Mouse (Mus musculus): ENCODE measurements around the gene Gabrb2. TPM values are rescaled to one million over a fixed set of nuclear protein-coding genes. Genes with fewer than 3 reads are reported as not detected.

Gene Gabrb2
- polyA plus RNA-seq, 1 experiment from 2014 or later: 32.3 TPM

- H3K36me3 ChIP-seq (ENCODE audit: control insufficient read depth, insufficient read depth): no peaks in the 10 kb centered on the region
- WGBS: 86% methylated on average over 3 of the region's 3 CpGs
- H3K4me2 ChIP-seq (ENCODE audit: low read length): no peak overlapping the region
- no peaks in the 10 kb centered on the region for H3K27me3 ChIP-seq (replicated peaks; ENCODE audit: control insufficient read depth, insufficient read depth, low read length)
- H3K27ac ChIP-seq (ENCODE audit: low read length): no peak overlapping the region
- H3K9ac ChIP-seq (replicated peaks; ENCODE audit: low read depth, low read length): no peak overlapping the region
- H3K4me3 ChIP-seq (replicated peaks; ENCODE audit: low read length): no peak overlapping the region
- ATAC-seq: no peak
- no peaks in the 10 kb centered on the region; the same call in 1 of the 2 replicates for H3K4me1 ChIP-seq (replicated peaks; ENCODE audit: control insufficient read depth, insufficient read depth, low read length)
- no peaks in the 10 kb centered on the region for H3K9me3 ChIP-seq (ENCODE audit: control insufficient read depth, low read length)
Observed at GRCm38 (mm10) chr11:42575146-42575873, 155.8 kb downstream of the Gabrb2 start.

- H3K9me3 ChIP-seq (ENCODE audit: control insufficient read depth, low read length): no peaks in the 10 kb centered on the region
- H3K4me1 ChIP-seq (replicated peaks; ENCODE audit: control insufficient read depth, insufficient read depth, low read length): no peaks in the 10 kb centered on the region; the same call in 1 of the 2 replicates
- H3K4me2 ChIP-seq (ENCODE audit: low read length): no peak overlapping the region
- H3K27ac ChIP-seq (ENCODE audit: low read length): no peak overlapping the region
- no peak for ATAC-seq
- no peaks in the 10 kb centered on the region for H3K36me3 ChIP-seq (ENCODE audit: control insufficient read depth, insufficient read depth)
- H3K4me3 ChIP-seq (replicated peaks; ENCODE audit: low read length): no peak overlapping the region
- no peaks in the 10 kb centered on the region for H3K27me3 ChIP-seq (replicated peaks; ENCODE audit: control insufficient read depth, insufficient read depth, low read length)
- WGBS: 23% methylated on average over 6 of the region's 6 CpGs
- no peak overlapping the region for H3K9ac ChIP-seq (replicated peaks; ENCODE audit: low read depth, low read length)
Observed at GRCm38 (mm10) chr11:42579804-42580203, 160.2 kb downstream of the Gabrb2 start.

- no peaks in the 10 kb centered on the region for H3K9me3 ChIP-seq (ENCODE audit: control insufficient read depth, low read length)
- no peak overlapping the region for H3K27ac ChIP-seq (ENCODE audit: low read length)
- H3K4me2 ChIP-seq (ENCODE audit: low read length): no peak overlapping the region
- no peak for ATAC-seq
- H3K27me3 ChIP-seq (replicated peaks; ENCODE audit: control insufficient read depth, insufficient read depth, low read length): no peaks in the 10 kb centered on the region
- no peaks in the 10 kb centered on the region; the same call in 1 of the 2 replicates for H3K4me1 ChIP-seq (replicated peaks; ENCODE audit: control insufficient read depth, insufficient read depth, low read length)
- WGBS: 85% methylated on average over 4 of the region's 4 CpGs
- H3K4me3 ChIP-seq (replicated peaks; ENCODE audit: low read length): no peak overlapping the region
- no peak overlapping the region for H3K9ac ChIP-seq (replicated peaks; ENCODE audit: low read depth, low read length)
- H3K36me3 ChIP-seq (ENCODE audit: control insufficient read depth, insufficient read depth): no peaks in the 10 kb centered on the region
Observed at GRCm38 (mm10) chr11:42581123-42581522, 161.6 kb downstream of the Gabrb2 start.

- Histone ChIP-seq H3K4me2 (ENCODE audit: low read length) (no peak overlapping the region), H3K4me3 (replicated peaks; ENCODE audit: low read length) (no peak overlapping the region), H3K9me3 (ENCODE audit: control insufficient read depth, low read length) (no peaks in the 10 kb centered on the region), H3K27me3 (replicated peaks; ENCODE audit: control insufficient read depth, insufficient read depth, low read length) (no peaks in the 10 kb centered on the region), H3K4me1 (replicated peaks; ENCODE audit: control insufficient read depth, insufficient read depth, low read length) (no peaks in the 10 kb centered on the region; the same call in 1 of the 2 replicates), H3K36me3 (ENCODE audit: control insufficient read depth, insufficient read depth) (no peaks in the 10 kb centered on the region), H3K9ac (replicated peaks; ENCODE audit: low read depth, low read length) (no peak overlapping the region), H3K27ac (ENCODE audit: low read length) (no peak overlapping the region)
- no peak for ATAC-seq
Observed at GRCm38 (mm10) chr11:42581753-42582152, 162.2 kb downstream of the Gabrb2 start.

- WGBS: 82% methylated on average over 3 of the region's 3 CpGs
Observed at GRCm38 (mm10) chr11:42592418-42592817, 172.9 kb downstream of the Gabrb2 start.

GRCm38 (mm10) chr11:42606225-42606624, 186.7 kb downstream of the Gabrb2 start:
- no peaks in the 10 kb centered on the region for H3K4me1 ChIP-seq (replicated peaks; ENCODE audit: control insufficient read depth, insufficient read depth, low read length)
- ATAC-seq: no peak
- H3K4me2 ChIP-seq (ENCODE audit: low read length): no peak overlapping the region
- H3K27me3 ChIP-seq (replicated peaks; ENCODE audit: control insufficient read depth, insufficient read depth, low read length): no peaks in the 10 kb centered on the region
- WGBS: 14% methylated on average over 1 of the region's 1 CpGs
- H3K9me3 ChIP-seq (ENCODE audit: control insufficient read depth, low read length): no peaks in the 10 kb centered on the region
- H3K4me3 ChIP-seq (replicated peaks; ENCODE audit: low read length): no peak overlapping the region
- H3K36me3 ChIP-seq (ENCODE audit: control insufficient read depth, insufficient read depth): no peaks in the 10 kb centered on the region
- H3K9ac ChIP-seq (replicated peaks; ENCODE audit: low read depth, low read length): no peak overlapping the region
- H3K27ac ChIP-seq (ENCODE audit: low read length): no peak overlapping the region

More at GRCm38 (mm10) chr11:42592418-42592817, 172.9 kb downstream of the Gabrb2 start:
- Histone ChIP-seq H3K36me3 (ENCODE audit: control insufficient read depth, insufficient read depth) (no peaks in the 10 kb centered on the region), H3K9ac (replicated peaks; ENCODE audit: low read depth, low read length) (no peak overlapping the region), H3K4me2 (ENCODE audit: low read length) (no peak overlapping the region), H3K9me3 (ENCODE audit: control insufficient read depth, low read length) (no peaks in the 10 kb centered on the region), H3K27me3 (replicated peaks; ENCODE audit: control insufficient read depth, insufficient read depth, low read length) (no peaks in the 10 kb centered on the region), H3K4me3 (replicated peaks; ENCODE audit: low read length) (no peak overlapping the region), H3K4me1 (replicated peaks; ENCODE audit: control insufficient read depth, insufficient read depth, low read length) (no peaks in the 10 kb centered on the region), H3K27ac (ENCODE audit: low read length) (no peak overlapping the region)
- ATAC-seq: no peak

GRCm38 (mm10) chr11:42609128-42609763, 189.7 kb downstream of the Gabrb2 start:
- Histone ChIP-seq H3K27ac (ENCODE audit: low read length) (no peak overlapping the region), H3K9me3 (ENCODE audit: control insufficient read depth, low read length) (no peaks in the 10 kb centered on the region), H3K4me1 (replicated peaks; ENCODE audit: control insufficient read depth, insufficient read depth, low read length) (no peaks in the 10 kb centered on the region), H3K4me2 (ENCODE audit: low read length) (no peak overlapping the region), H3K36me3 (ENCODE audit: control insufficient read depth, insufficient read depth) (no peaks in the 10 kb centered on the region), H3K27me3 (replicated peaks; ENCODE audit: control insufficient read depth, insufficient read depth, low read length) (no peaks in the 10 kb centered on the region), H3K4me3 (replicated peaks; ENCODE audit: low read length) (no peak overlapping the region), H3K9ac (replicated peaks; ENCODE audit: low read depth, low read length) (no peak overlapping the region)
- no peak for ATAC-seq
- 94% methylated on average over 3 of the region's 3 CpGs for WGBS

GRCm38 (mm10) chr11:42618195-42618594, 198.6 kb downstream of the Gabrb2 start:
- no peaks in the 10 kb centered on the region for H3K36me3 ChIP-seq (ENCODE audit: control insufficient read depth, insufficient read depth)
- H3K4me1 ChIP-seq (replicated peaks; ENCODE audit: control insufficient read depth, insufficient read depth, low read length): no peaks in the 10 kb centered on the region
- H3K4me2 ChIP-seq (ENCODE audit: low read length): no peak overlapping the region
- no peaks in the 10 kb centered on the region for H3K27me3 ChIP-seq (replicated peaks; ENCODE audit: control insufficient read depth, insufficient read depth, low read length)
- no peak overlapping the region for H3K27ac ChIP-seq (ENCODE audit: low read length)
- whole genome bisulfite sequencing: 66% methylated on average over 2 of the region's 2 CpGs
- ATAC-seq: no peak
- no peak overlapping the region for H3K9ac ChIP-seq (replicated peaks; ENCODE audit: low read depth, low read length)
- H3K9me3 ChIP-seq (ENCODE audit: control insufficient read depth, low read length): no peaks in the 10 kb centered on the region
- no peak overlapping the region for H3K4me3 ChIP-seq (replicated peaks; ENCODE audit: low read length)

- no peaks in the 10 kb centered on the region for H3K27me3 ChIP-seq (replicated peaks; ENCODE audit: control insufficient read depth, insufficient read depth, low read length)
- H3K36me3 ChIP-seq (ENCODE audit: control insufficient read depth, insufficient read depth): no peaks in the 10 kb centered on the region
- no peak overlapping the region for H3K4me2 ChIP-seq (ENCODE audit: low read length)
- no peak overlapping the region for H3K9ac ChIP-seq (replicated peaks; ENCODE audit: low read depth, low read length)
- WGBS: 72% methylated on average over 4 of the region's 4 CpGs
- H3K27ac ChIP-seq (ENCODE audit: low read length): no peak overlapping the region
- no peaks in the 10 kb centered on the region for H3K4me1 ChIP-seq (replicated peaks; ENCODE audit: control insufficient read depth, insufficient read depth, low read length)
- H3K4me3 ChIP-seq (replicated peaks; ENCODE audit: low read length): no peak overlapping the region
- no peaks in the 10 kb centered on the region for H3K9me3 ChIP-seq (ENCODE audit: control insufficient read depth, low read length)
- no peak for ATAC-seq
Observed at GRCm38 (mm10) chr11:42621109-42621508, 201.6 kb downstream of the Gabrb2 start.

All from forebrain, embryonic 16.5 days (tissue).